Mouse (Mus musculus) intestine, embryonic 14.5 days (tissue): Measurements from ENCODE around the gene Ssh2. TPM values are rescaled to one million over a fixed set of nuclear protein-coding genes. Genes with fewer than 3 reads are reported as not detected.

ENCODE experiments used
- ATAC-seq: fragments of 200-750 bp; cut with Nextera tagmentation; replicated peaks from 2 replicates; pipeline ENCODE4 v1.8.0; 2017; ENCODE audit warnings: low read depth, moderate number of reproducible peaks, moderate TSS enrichment, moderate library complexity; ENCODE audit not compliant: low FRiP score, low TSS enrichment
- DNase-seq: peaks from one replicate; pipeline ENCODE4 v3.0.0-alpha.2; 2018; ENCODE audit warnings: low spot score
- H3K27ac ChIP-seq: fragments of 300-500 bp; sonication (generic); 2 replicates; pipeline ENCODE4 v1.5.1; 2014; ENCODE audit warnings: low read depth, mild to moderate bottlenecking, control low read depth
- H3K27me3 ChIP-seq: fragments of 300-500 bp; sonication (generic); replicated peaks from 2 replicates; pipeline ENCODE4 v1.6.1; 2014; ENCODE audit warnings: low read length, control low read depth; ENCODE audit not compliant: control insufficient read depth, insufficient read depth
- H3K36me3 ChIP-seq: fragments of 300-500 bp; sonication (generic); 2 replicates; pipeline ENCODE4 v1.6.1; 2014; ENCODE audit warnings: low read length, control low read depth; ENCODE audit not compliant: control insufficient read depth, insufficient read depth
- H3K4me1 ChIP-seq: fragments of 300-500 bp; sonication (generic); replicated peaks from 2 replicates; pipeline ENCODE4 v1.6.1; 2014; ENCODE audit warnings: low read length, control low read depth, mixed read lengths; ENCODE audit not compliant: control insufficient read depth, insufficient read depth
- H3K4me2 ChIP-seq: fragments of 300-500 bp; sonication (generic); 2 replicates; pipeline ENCODE4 v1.6.1; 2014; ENCODE audit warnings: low read length
- H3K4me3 ChIP-seq: fragments of 300-500 bp; sonication (generic); 2 replicates; pipeline ENCODE4 v1.5.1; 2014; ENCODE audit warnings: low read depth, low read length, control low read depth, mixed read lengths
- H3K9ac ChIP-seq: fragments of 300-500 bp; sonication (generic); 2 replicates; pipeline ENCODE4 v1.6.1; 2014; ENCODE audit warnings: mild to moderate bottlenecking, low read length
- H3K9me3 ChIP-seq: fragments of 300-500 bp; sonication (generic); 2 replicates; pipeline ENCODE4 v1.6.1; 2016; ENCODE audit warnings: low read length, control low read depth; ENCODE audit not compliant: control insufficient read depth
- WGBS: fragments of 180-500 bp; shearing (Covaris S2); extraction: QIAGEN DNeasy Blood & Tissue Kit; methylation state at CpG from one replicate; pipeline ENCODE4 v1.1.7; 2014; 5-methylcytosine and 5-hydroxymethylcytosine counted together
- polyA plus RNA-seq: library from polyadenylated mRNA; unstranded; fragments of >200 nt; fragmentation: Nextera tagmentation; extraction: Ambion mirVana; gene quantifications from 2 replicates; pipeline ENCODE4 v1.2.1, GENCODE M21; 2014

Ssh2 gene
- polyA plus RNA-seq, 1 experiment from 2014 or later: 9.4 TPM

GRCm38 (mm10) chr11:77367541-77368270, 151.6 kb downstream of the Ssh2 start:
- no peak for ATAC-seq
- WGBS: 91% methylated on average over 9 of the region's 9 CpGs
- Histone ChIP-seq H3K4me3 (no peak overlapping the region), H3K4me2 (no peak overlapping the region), H3K27ac (no peak overlapping the region), H3K9ac (no peak overlapping the region), H3K36me3 (no peaks in the 10 kb centered on the region), H3K4me1 (peaks cover 7% of the 10 kb centered on the region; the same call in 1 of the 2 replicates), H3K27me3 (no peaks in the 10 kb centered on the region), H3K9me3 (no peaks in the 10 kb centered on the region)
- DNase-seq: no peak

- Histone ChIP-seq H3K9ac (no peak overlapping the region), H3K27me3 (no peaks in the 10 kb centered on the region), H3K27ac (no peak overlapping the region), H3K4me3 (no peak overlapping the region), H3K36me3 (no peaks in the 10 kb centered on the region), H3K4me1 (peaks cover 7% of the 10 kb centered on the region; the same call in 1 of the 2 replicates), H3K4me2 (no peak overlapping the region), H3K9me3 (no peaks in the 10 kb centered on the region)
- 78% methylated on average over 2 of the region's 2 CpGs for WGBS
- ATAC-seq (no peak), DNase-seq (no peak)
These were observed 153.2 kb downstream of the Ssh2 start for GRCm38 (mm10) chr11:77369188-77369840.

- no peaks in the 10 kb centered on the region for H3K27me3 ChIP-seq
- H3K4me1 ChIP-seq: peaks cover 7% of the 10 kb centered on the region; the same call in 1 of the 2 replicates
- H3K9me3 ChIP-seq: no peaks in the 10 kb centered on the region
- H3K4me3 ChIP-seq: no peak overlapping the region
- ATAC-seq (no peak), DNase-seq (no peak)
- no peaks in the 10 kb centered on the region for H3K36me3 ChIP-seq
- 44% methylated on average over 2 of the region's 2 CpGs for WGBS
- no peak overlapping the region for H3K4me2 ChIP-seq
- H3K27ac ChIP-seq: no peak overlapping the region
- no peak overlapping the region for H3K9ac ChIP-seq
These were observed 153.7 kb downstream of the Ssh2 start for GRCm38 (mm10) chr11:77369841-77370191.

GRCm38 (mm10) chr11:77371088-77371487, 155.0 kb downstream of the Ssh2 start:
- H3K4me3 ChIP-seq: no peak overlapping the region
- DNase-seq (no peak), ATAC-seq (no peak)
- H3K36me3 ChIP-seq: no peaks in the 10 kb centered on the region
- no peak overlapping the region for H3K4me2 ChIP-seq
- no peaks in the 10 kb centered on the region for H3K9me3 ChIP-seq
- peaks cover 7% of the 10 kb centered on the region; the same call in 1 of the 2 replicates for H3K4me1 ChIP-seq
- H3K27ac ChIP-seq: no peak overlapping the region
- whole genome bisulfite sequencing: 86% methylated on average over 3 of the region's 3 CpGs
- H3K9ac ChIP-seq: no peak overlapping the region
- H3K27me3 ChIP-seq: no peaks in the 10 kb centered on the region

- H3K4me1 ChIP-seq: peaks cover 7% of the 10 kb centered on the region; the same call in 1 of the 2 replicates
- DNase-seq (no peak), ATAC-seq (no peak)
- H3K27me3 ChIP-seq: no peaks in the 10 kb centered on the region
- no peak overlapping the region for H3K9ac ChIP-seq
- H3K4me2 ChIP-seq: no peak overlapping the region
- H3K9me3 ChIP-seq: no peaks in the 10 kb centered on the region
- no peak overlapping the region for H3K27ac ChIP-seq
- H3K4me3 ChIP-seq: no peak overlapping the region
- H3K36me3 ChIP-seq: no peaks in the 10 kb centered on the region
These were observed 155.6 kb downstream of the Ssh2 start for GRCm38 (mm10) chr11:77371696-77372095.

GRCm38 (mm10) chr11:77372196-77372904, 156.3 kb downstream of the Ssh2 start:
- no peak overlapping the region for H3K9ac ChIP-seq
- no peak overlapping the region for H3K4me2 ChIP-seq
- H3K27ac ChIP-seq: no peak overlapping the region
- no peak for DNase-seq
- H3K4me1 ChIP-seq: peaks cover 7% of the 10 kb centered on the region; the same call in 1 of the 2 replicates
- ATAC-seq: no peak
- H3K36me3 ChIP-seq: no peaks in the 10 kb centered on the region
- H3K27me3 ChIP-seq: no peaks in the 10 kb centered on the region
- H3K9me3 ChIP-seq: no peaks in the 10 kb centered on the region
- no peak overlapping the region for H3K4me3 ChIP-seq
- WGBS: 54% methylated on average over 8 of the region's 8 CpGs

GRCm38 (mm10) chr11:77378622-77379021, 162.5 kb downstream of the Ssh2 start:
- Histone ChIP-seq H3K4me1 (no peaks in the 10 kb centered on the region), H3K27ac (no peak overlapping the region), H3K4me3 (no peak overlapping the region), H3K9me3 (no peaks in the 10 kb centered on the region), H3K9ac (no peak overlapping the region), H3K4me2 (no peak overlapping the region), H3K27me3 (no peaks in the 10 kb centered on the region), H3K36me3 (no peaks in the 10 kb centered on the region)
- 85% methylated on average over 2 of the region's 2 CpGs for WGBS
- ATAC-seq (no peak), DNase-seq (no peak)

GRCm38 (mm10) chr11:77381174-77381573, 165.1 kb downstream of the Ssh2 start:
- 87% methylated on average over 3 of the region's 3 CpGs for whole genome bisulfite sequencing
- H3K27ac ChIP-seq: no peak overlapping the region

More at GRCm38 (mm10) chr11:77381174-77381573, 165.1 kb downstream of the Ssh2 start:
- Histone ChIP-seq H3K36me3 (no peaks in the 10 kb centered on the region), H3K9ac (no peak overlapping the region), H3K4me2 (no peak overlapping the region), H3K4me1 (no peaks in the 10 kb centered on the region), H3K4me3 (no peak overlapping the region), H3K9me3 (no peaks in the 10 kb centered on the region), H3K27me3 (no peaks in the 10 kb centered on the region)
- ATAC-seq (no peak), DNase-seq (no peak)
